Mouse (Mus musculus) intestine, embryonic 15.5 days (tissue): ENCODE measurements around the gene Ccdc136. TPM values are rescaled to one million over a fixed set of nuclear protein-coding genes. Genes with fewer than 3 reads are reported as not detected.

ENCODE experiments used
- ATAC-seq: fragments of 200-750 bp; cut with Nextera tagmentation; 2 replicates; pipeline ENCODE4 v1.8.0; 2017; ENCODE audit warnings: moderate TSS enrichment, moderate library complexity
- H3K27ac ChIP-seq: fragments of 300-500 bp; sonication (generic); 2 replicates; pipeline ENCODE4 v1.5.1; 2015; ENCODE audit warnings: mild to moderate bottlenecking, inconsistent platforms
- H3K27me3 ChIP-seq: fragments of 300-500 bp; sonication (generic); replicated peaks from 2 replicates; pipeline ENCODE4 v1.6.1; 2015; ENCODE audit warnings: inconsistent platforms
- H3K36me3 ChIP-seq: fragments of 300-500 bp; sonication (generic); 2 replicates; pipeline ENCODE4 v1.6.1; 2015; ENCODE audit warnings: inconsistent platforms
- H3K4me1 ChIP-seq: fragments of 300-500 bp; sonication (generic); replicated peaks from 2 replicates; pipeline ENCODE4 v1.6.1; 2015; ENCODE audit warnings: inconsistent platforms
- H3K4me2 ChIP-seq: fragments of 300-500 bp; sonication (generic); replicated peaks from 2 replicates; pipeline ENCODE4 v1.6.1; 2015; ENCODE audit warnings: mild to moderate bottlenecking, inconsistent platforms
- H3K4me3 ChIP-seq: fragments of 300-500 bp; sonication (generic); replicated peaks from 2 replicates; pipeline ENCODE4 v1.5.1; 2015; ENCODE audit warnings: inconsistent platforms
- H3K9ac ChIP-seq: fragments of 300-500 bp; sonication (generic); 2 replicates; pipeline ENCODE4 v1.6.1; 2015; ENCODE audit warnings: inconsistent platforms
- H3K9me3 ChIP-seq: fragments of 300-500 bp; sonication (generic); 2 replicates; pipeline ENCODE4 v1.6.1; 2016; ENCODE audit warnings: inconsistent platforms
- WGBS: fragments of 180-500 bp; shearing (Covaris S2); methylation state at CpG from one replicate; pipeline ENCODE4 v1.1.7; 2015; 5-methylcytosine and 5-hydroxymethylcytosine counted together
- polyA plus RNA-seq: library from polyadenylated mRNA; unstranded; fragments of >200 nt; fragmentation: Nextera tagmentation; extraction: Ambion mirVana; gene quantifications from 2 replicates; pipeline ENCODE4 v1.2.1, GENCODE M21; 2015

The Ccdc136 gene
- polyA plus RNA-seq, 1 experiment from 2014 or later: 7.7 TPM

GRCm38 (mm10) chr6:29433038-29433803 is 37.1 kb downstream of the Ccdc136 start, which contains the start of gene Flnc:
TSS of gene Flnc (plus strand) at chr6:29433256.
- H3K27me3 ChIP-seq: peaks cover 12% of the 10 kb centered on the region
- H3K9me3 ChIP-seq: no peaks in the 10 kb centered on the region
- peak; percentile 40 for ATAC-seq
- peak within 1 kb of the TSS; percentile 86 for H3K27ac ChIP-seq
- peak within 1 kb of the TSS; percentile 52 for H3K9ac ChIP-seq
- H3K4me3 ChIP-seq: peak within 1 kb of the TSS; percentile 53
- peak within 1 kb of the TSS; percentile 70 for H3K4me2 ChIP-seq
- under 1% methylated on average over 73 of the region's 77 CpGs for WGBS
- no peaks in the 10 kb centered on the region for H3K36me3 ChIP-seq
- peaks cover 21% of the 10 kb centered on the region for H3K4me1 ChIP-seq

GRCm38 (mm10) chr6:29433804-29434795 is 38.0 kb downstream of the Ccdc136 start:
- H3K9ac ChIP-seq: peak overlapping the region; percentile 52
- H3K4me3 ChIP-seq: peak overlapping the region; percentile 53
- no peaks in the 10 kb centered on the region for H3K36me3 ChIP-seq
- peaks cover 12% of the 10 kb centered on the region for H3K27me3 ChIP-seq
- ATAC-seq: peak; percentile 9; the same call in 1 of the 2 replicates
- 5% methylated on average over 27 of the region's 27 CpGs for WGBS
- no peaks in the 10 kb centered on the region for H3K9me3 ChIP-seq
- peak overlapping the region; percentile 86 for H3K27ac ChIP-seq
- peak overlapping the region; percentile 70 for H3K4me2 ChIP-seq
- peaks cover 21% of the 10 kb centered on the region for H3K4me1 ChIP-seq

GRCm38 (mm10) chr6:29434911-29435691 is 39.0 kb downstream of the Ccdc136 start:
- peak; percentile 71 for ATAC-seq
- 6% methylated on average over 13 of the region's 13 CpGs for WGBS

GRCm38 (mm10) chr6:29435940-29436451 is 39.9 kb downstream of the Ccdc136 start:
- WGBS: 22% methylated on average over 6 of the region's 6 CpGs
- peaks cover 12% of the 10 kb centered on the region for H3K27me3 ChIP-seq

More at GRCm38 (mm10) chr6:29434911-29435691, 39.0 kb downstream of the Ccdc136 start:
- peak overlapping the region; percentile 52 for H3K9ac ChIP-seq
- H3K36me3 ChIP-seq: no peaks in the 10 kb centered on the region
- H3K4me2 ChIP-seq: peak overlapping the region; percentile 70
- peak overlapping the region; percentile 53 for H3K4me3 ChIP-seq
- H3K4me1 ChIP-seq: peaks cover 21% of the 10 kb centered on the region
- H3K27me3 ChIP-seq: peaks cover 12% of the 10 kb centered on the region
- no peaks in the 10 kb centered on the region for H3K9me3 ChIP-seq
- peak overlapping the region; percentile 86 for H3K27ac ChIP-seq

GRCm38 (mm10) chr6:29436461-29436934 is 40.4 kb downstream of the Ccdc136 start:
- peak overlapping the region; percentile 86 for H3K27ac ChIP-seq
- 0 out of 2 replicates have a peak, but pooled peaks cover 4% of the 10 kb centered on the region for H3K36me3 ChIP-seq
- peaks cover 12% of the 10 kb centered on the region for H3K27me3 ChIP-seq
- H3K4me1 ChIP-seq: peaks cover 21% of the 10 kb centered on the region
- no peak overlapping the region for H3K9ac ChIP-seq
- no peak for ATAC-seq
- H3K9me3 ChIP-seq: no peaks in the 10 kb centered on the region
- peak overlapping the region; percentile 70 for H3K4me2 ChIP-seq
- H3K4me3 ChIP-seq: peak overlapping the region; percentile 53
- WGBS: 15% methylated on average over 11 of the region's 11 CpGs

More at GRCm38 (mm10) chr6:29435940-29436451, 39.9 kb downstream of the Ccdc136 start:
- ATAC-seq: peak; percentile 63
- H3K4me2 ChIP-seq: peak overlapping the region; percentile 70
- no peaks in the 10 kb centered on the region for H3K9me3 ChIP-seq
- H3K4me3 ChIP-seq: peak overlapping the region; percentile 53
- H3K9ac ChIP-seq: peak overlapping the region; percentile 52; the same call in 1 of the 2 replicates
- H3K4me1 ChIP-seq: peaks cover 21% of the 10 kb centered on the region
- H3K36me3 ChIP-seq: 0 out of 2 replicates have a peak, but pooled peaks cover 3% of the 10 kb centered on the region
- H3K27ac ChIP-seq: peak overlapping the region; percentile 86

- Histone ChIP-seq H3K4me1 (peaks cover 15% of the 10 kb centered on the region; the same call in 1 of the 2 replicates), H3K4me2 (no peak overlapping the region), H3K9ac (no peak overlapping the region), H3K27ac (no peak overlapping the region), H3K27me3 (peaks cover under 1% of the 10 kb centered on the region; the same call in 1 of the 2 replicates), H3K36me3 (peaks cover 10% of the 10 kb centered on the region), H3K9me3 (no peaks in the 10 kb centered on the region), H3K4me3 (no peak overlapping the region)
- 90% methylated on average over 4 of the region's 4 CpGs for WGBS
- no peak for ATAC-seq
Observed at GRCm38 (mm10) chr6:29439251-29439650, 43.1 kb downstream of the Ccdc136 start.

GRCm38 (mm10) chr6:29439789-29440188 is 43.7 kb downstream of the Ccdc136 start:
- Histone ChIP-seq H3K4me2 (no peak overlapping the region), H3K27ac (no peak overlapping the region), H3K4me1 (peaks cover 15% of the 10 kb centered on the region; the same call in 1 of the 2 replicates), H3K4me3 (no peak overlapping the region), H3K9me3 (no peaks in the 10 kb centered on the region), H3K9ac (no peak overlapping the region), H3K27me3 (no peaks in the 10 kb centered on the region), H3K36me3 (peaks cover 11% of the 10 kb centered on the region)
- no peak for ATAC-seq
- WGBS: 91% methylated on average over 6 of the region's 6 CpGs

- WGBS: 66% methylated on average over 11 of the region's 11 CpGs
- no peaks in the 10 kb centered on the region for H3K4me1 ChIP-seq
- H3K9me3 ChIP-seq: no peaks in the 10 kb centered on the region
- H3K4me3 ChIP-seq: no peak overlapping the region
- H3K27ac ChIP-seq: no peak overlapping the region
- H3K4me2 ChIP-seq: no peak overlapping the region
- H3K9ac ChIP-seq: no peak overlapping the region
- no peak for ATAC-seq
- H3K36me3 ChIP-seq: peaks cover 19% of the 10 kb centered on the region
- no peaks in the 10 kb centered on the region for H3K27me3 ChIP-seq
Observed at GRCm38 (mm10) chr6:29444773-29445172, 48.7 kb downstream of the Ccdc136 start.

- Histone ChIP-seq H3K4me3 (no peak overlapping the region), H3K4me2 (no peak overlapping the region), H3K4me1 (no peaks in the 10 kb centered on the region), H3K9ac (no peak overlapping the region), H3K27ac (no peak overlapping the region), H3K36me3 (peaks cover 19% of the 10 kb centered on the region), H3K9me3 (no peaks in the 10 kb centered on the region), H3K27me3 (no peaks in the 10 kb centered on the region)
- ATAC-seq: no peak
- 93% methylated on average over 7 of the region's 7 CpGs for WGBS
Observed at GRCm38 (mm10) chr6:29445354-29445753, 49.2 kb downstream of the Ccdc136 start.

GRCm38 (mm10) chr6:29449858-29450257 is 53.7 kb downstream of the Ccdc136 start:
- Histone ChIP-seq H3K9me3 (no peaks in the 10 kb centered on the region), H3K4me3 (no peak overlapping the region), H3K4me2 (no peak overlapping the region), H3K27me3 (no peaks in the 10 kb centered on the region), H3K9ac (no peak overlapping the region), H3K27ac (no peak overlapping the region), H3K4me1 (no peaks in the 10 kb centered on the region), H3K36me3 (peaks cover 14% of the 10 kb centered on the region)
- WGBS: 28% methylated on average over 4 of the region's 4 CpGs
- no peak for ATAC-seq

GRCm38 (mm10) chr6:29450667-29451066 is 54.6 kb downstream of the Ccdc136 start:
- H3K36me3 ChIP-seq: peaks cover 17% of the 10 kb centered on the region
- ATAC-seq: no peak

More at GRCm38 (mm10) chr6:29450667-29451066, 54.6 kb downstream of the Ccdc136 start:
- Histone ChIP-seq H3K9me3 (no peaks in the 10 kb centered on the region), H3K4me2 (no peak overlapping the region), H3K9ac (no peak overlapping the region), H3K4me1 (no peaks in the 10 kb centered on the region), H3K27me3 (no peaks in the 10 kb centered on the region), H3K27ac (no peak overlapping the region), H3K4me3 (no peak overlapping the region)
- 93% methylated on average over 6 of the region's 6 CpGs for WGBS
